Mouse (Mus musculus): Measurements from ENCODE around the gene Akap1. TPM values are rescaled to one million over a fixed set of nuclear protein-coding genes. Genes with fewer than 3 reads are reported as not detected.

Gene Akap1
- polyA plus RNA-seq, 1 experiment: 45.2 TPM

DNA sequence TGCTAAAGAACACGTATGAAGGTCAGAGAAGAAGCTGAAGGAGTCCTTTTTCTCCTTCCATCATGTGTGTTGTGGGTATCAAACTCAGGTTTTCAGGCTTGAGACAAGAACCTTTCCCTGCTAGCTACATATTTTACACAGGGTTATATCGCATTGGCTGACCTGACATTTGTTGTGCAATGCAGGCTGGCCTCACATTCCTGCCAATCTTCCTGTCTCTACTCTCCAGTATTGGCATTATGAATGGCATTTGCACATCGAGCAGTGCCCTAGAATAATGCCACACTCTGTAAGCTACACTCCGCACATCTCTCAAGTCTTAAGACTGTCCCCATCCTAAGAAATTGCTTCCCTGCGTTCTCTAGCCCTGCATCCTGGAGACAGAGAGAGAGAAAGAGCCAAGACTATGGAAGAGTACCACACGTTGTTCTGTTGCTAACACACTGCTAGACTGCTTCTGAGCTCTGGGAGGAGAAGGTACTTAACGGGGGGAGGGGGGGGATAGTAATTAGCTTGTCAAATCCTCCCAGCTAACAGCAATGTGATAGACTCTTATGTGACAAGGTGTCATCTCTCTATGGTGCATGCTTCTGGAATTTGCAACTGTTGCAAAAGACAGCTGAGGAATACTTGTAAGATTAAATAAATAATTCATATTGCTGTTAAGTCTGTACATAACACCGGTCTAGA lies 20.1 kb upstream of the Akap1 start:
- no peak for DNase-seq (ENCODE audit: extremely low spot score in 1 of 2, low spot score in 1 of 2)

DNA sequence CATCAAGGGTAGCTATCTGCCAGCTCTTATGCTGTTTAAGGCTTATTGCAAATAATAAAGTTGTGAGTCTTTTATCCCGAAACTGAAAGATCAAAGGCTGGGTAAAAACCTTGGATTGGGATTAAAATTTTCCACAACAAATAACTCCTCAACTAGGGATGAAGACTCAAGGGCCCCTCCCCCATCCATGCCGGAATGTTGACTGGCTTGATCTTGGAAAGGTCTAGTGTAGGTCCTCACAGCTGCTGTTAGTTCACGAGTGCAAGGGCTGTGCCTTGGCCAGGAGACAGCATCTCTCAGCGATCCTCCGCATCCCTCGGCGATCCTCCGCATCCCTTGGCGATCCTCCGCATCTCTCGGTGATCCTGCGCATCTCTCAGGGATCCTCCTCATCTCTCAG lies 13.6 kb upstream of the Akap1 start:
- DNase-seq (ENCODE audit: extremely low spot score in 1 of 2, low spot score in 1 of 2): no peak

DNA sequence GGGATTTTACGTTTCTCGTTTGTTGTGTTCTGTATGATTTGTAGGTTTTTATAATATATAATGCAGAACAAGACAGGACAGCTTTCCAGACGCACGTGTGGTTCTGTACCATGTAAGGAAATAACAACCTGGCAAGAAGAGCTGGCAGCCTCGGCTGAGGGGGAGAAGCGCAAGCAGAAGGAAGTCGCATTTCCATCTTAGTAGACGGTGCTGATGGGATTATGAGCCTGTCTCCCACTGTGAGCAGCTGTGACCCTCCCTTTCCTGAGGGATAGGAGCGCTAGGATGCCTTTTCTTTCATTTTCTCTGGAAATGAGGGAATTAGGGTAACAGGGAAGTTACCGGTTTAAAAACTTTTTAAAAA lies 9.3 kb upstream of the Akap1 start:
- peak in 1 of 2 experiments; percentile 39 for DNase-seq (ENCODE audit: extremely low spot score in 1 of 2, low spot score in 1 of 2)

DNA sequence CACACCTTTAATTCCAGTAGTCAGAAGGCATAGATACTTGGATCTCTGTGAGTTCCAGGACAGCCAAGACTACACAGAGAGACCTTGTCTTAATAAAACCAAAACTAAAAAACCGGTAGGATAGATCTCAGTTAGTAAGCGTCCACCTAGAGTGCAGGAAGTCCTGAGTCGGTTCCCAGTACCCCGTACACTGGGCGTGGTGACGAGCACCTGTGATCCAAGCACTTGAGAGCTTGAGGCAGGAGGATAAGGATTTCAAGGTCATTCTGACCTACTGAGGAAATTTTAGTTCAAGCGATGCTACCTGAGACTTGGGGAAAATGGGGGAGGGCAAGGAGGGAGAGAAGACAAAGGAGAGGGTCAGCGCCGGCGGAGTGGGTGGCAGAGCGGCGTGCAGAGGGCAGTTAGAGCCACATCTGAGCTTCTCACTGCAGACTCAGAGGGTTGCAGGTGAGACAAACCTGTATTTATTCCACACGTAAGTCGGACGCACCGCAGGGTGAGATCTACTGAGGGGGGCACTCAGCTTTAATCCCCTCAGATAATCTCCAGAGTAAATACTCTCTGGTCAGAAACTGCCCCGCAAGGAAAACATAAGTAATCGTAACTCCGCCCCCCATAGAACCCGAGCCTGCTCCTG lies 8.8 kb upstream of the Akap1 start:
- no peak for DNase-seq (ENCODE audit: extremely low spot score in 1 of 2, low spot score in 1 of 2)

DNA sequence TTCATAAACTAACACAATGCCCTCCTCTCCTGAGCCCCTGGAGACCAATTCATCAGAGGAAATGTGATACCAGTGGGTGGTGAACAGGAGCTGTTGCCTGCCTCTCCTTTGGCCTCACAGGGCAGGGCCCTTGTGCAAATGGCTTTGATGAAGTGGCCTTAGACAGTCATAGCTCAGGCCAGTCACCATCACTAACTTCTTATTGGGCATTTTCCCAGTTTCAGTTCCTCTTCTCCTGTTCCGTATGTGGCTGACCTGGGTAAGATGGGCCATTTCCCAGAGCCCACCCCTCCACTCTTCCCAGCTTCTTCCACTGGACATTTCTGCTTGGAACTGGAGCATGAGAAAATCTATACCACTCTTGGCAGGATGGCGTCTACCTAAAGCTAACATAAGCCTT lies 5.1 kb upstream of the Akap1 start:
- DNase-seq (ENCODE audit: extremely low spot score in 1 of 2, low spot score in 1 of 2): no peak

DNA sequence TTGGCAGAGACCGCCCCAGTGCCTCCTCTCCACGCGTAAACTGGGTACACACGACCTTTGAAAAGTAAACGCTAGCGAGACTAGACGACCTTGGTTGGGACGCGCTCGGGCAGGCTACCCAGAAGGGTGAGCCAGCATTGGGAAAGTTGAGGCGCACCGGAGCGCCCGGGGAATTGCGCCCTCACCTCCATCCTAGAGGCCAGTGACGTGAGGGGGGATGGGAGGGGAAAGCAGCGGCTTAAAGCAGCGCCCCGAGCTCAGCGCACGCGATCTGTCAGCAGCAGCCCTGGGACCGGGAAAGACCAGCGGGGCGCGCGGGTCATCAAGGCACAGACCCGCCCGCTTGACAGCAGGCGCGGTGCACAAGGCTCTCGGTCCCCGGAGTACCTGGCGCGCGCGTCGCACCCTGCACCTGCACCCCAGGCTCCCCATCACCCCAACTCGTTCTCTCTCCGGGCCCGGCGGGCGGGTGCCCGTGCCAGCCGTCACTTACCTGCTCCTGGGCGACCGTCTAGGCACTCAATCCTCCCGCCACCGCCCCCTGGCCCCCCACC lies 405 bp downstream of the Akap1 start:
- peak in 1 of 2 experiments; percentile 32 for DNase-seq (ENCODE audit: extremely low spot score in 1 of 2, low spot score in 1 of 2)

DNA sequence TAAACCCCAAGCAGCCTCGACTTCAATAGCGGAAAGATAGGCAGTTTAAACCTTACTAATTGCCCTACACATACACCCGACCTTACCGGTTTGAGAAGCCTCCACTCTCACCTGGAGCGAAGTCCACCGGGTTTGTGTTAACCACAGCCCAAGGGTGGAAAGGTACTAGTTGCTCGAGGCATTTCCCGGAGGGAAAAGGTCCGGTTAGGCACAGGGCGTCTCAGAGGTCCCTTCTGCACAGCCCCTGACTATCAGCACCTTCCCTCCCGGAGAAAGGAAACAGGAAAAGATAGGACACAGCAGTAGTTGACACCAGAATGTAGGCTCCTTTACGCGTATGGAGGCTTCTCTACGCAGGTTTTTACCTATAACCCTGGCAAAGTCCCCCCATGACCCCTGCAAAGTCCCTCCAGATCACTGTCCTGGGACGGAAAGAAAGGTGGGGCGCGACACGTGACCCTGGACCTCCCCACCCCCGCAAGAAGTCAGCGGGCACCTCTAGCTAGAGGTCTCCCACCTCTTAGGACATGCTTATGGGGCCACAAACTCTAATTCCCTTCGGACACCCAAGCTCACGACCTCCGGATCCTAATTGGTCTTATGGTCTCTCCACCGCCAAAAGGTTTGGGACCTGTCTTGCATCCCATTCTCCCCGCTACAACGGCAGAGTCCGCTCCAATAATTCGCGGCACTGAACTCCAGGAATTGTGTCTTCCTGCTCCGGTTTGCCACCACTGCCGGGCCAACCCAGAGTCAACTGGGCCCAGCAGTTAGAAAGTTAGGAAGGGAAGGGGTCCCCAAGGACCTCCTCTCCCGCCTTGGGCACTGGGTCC lies 1.1 kb downstream of the Akap1 start:
- DNase-seq (ENCODE audit: extremely low spot score in 1 of 2, low spot score in 1 of 2): no peak

GRCm38 (mm10) chr11:88862355-88862754 lies 2.0 kb downstream of the Akap1 start:
- DNase-seq (ENCODE audit: extremely low spot score in 1 of 2, low spot score in 1 of 2): no peak

DNA sequence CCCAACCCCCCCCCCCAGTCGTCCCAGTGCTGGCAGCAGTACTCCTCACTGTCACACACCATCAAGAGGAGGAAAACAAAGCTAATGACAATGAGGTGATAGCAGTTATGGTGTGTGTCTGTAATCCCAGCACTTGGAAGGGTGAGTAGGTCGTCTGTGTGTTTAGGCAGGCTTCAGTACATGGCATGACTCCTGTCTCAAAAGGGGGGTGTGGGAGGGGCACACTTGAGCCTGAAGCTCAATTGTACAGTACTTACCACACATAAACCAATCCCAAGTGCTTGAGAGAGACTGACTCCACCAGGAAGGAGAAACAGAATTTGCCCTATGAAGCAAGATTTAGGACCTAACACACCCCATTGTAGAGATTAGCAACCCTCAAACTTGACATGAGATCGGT lies 3.3 kb downstream of the Akap1 start:
- DNase-seq (ENCODE audit: extremely low spot score in 1 of 2, low spot score in 1 of 2): no peak

- no peak for DNase-seq (ENCODE audit: extremely low spot score in 1 of 2, low spot score in 1 of 2)
Observed at GRCm38 (mm10) chr11:88860641-88861040, 3.7 kb downstream of the Akap1 start.

- no peak for DNase-seq (ENCODE audit: extremely low spot score in 1 of 2, low spot score in 1 of 2)
Observed at GRCm38 (mm10) chr11:88857311-88858005, 6.9 kb downstream of the Akap1 start.

DNA sequence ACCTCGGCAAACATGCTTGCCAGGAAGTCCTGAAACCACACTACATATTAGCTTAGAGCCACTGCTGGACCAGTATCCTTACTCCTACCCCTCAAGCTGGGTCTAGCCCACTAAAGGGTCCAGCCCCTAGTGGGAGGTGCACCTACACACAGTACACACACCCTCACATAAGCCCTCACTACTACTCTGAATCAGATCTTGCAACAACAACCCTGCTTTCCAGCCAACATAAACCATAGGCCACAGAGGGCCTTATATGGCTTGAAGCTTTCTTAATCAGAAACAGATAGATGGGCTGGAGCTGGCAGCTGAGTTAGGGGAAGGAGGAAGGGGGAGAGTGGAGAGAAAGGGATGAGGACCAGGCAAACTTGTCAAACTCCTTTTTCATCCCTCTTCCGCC lies 8.0 kb downstream of the Akap1 start:
- no peak for DNase-seq (ENCODE audit: extremely low spot score in 1 of 2, low spot score in 1 of 2)

DNA sequence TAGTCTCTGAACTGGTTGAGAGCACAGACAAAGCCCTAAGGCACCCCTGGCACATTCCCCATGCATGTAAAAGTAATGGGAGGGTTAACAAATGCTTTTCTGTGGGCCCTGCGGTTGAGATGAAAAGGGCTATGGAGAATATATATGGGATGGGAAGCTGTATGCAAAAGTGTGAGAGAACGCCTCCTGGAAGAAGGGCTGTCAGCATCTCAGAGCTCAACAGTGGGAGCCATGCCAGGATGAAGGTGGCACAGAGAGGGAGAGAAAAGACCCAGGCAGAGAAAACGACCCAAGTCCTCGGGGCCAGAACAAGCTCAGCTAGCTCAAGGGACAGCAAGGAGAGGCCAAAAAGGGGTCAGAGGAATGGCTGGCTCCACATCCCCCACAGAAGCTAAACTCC lies 8.6 kb downstream of the Akap1 start:
- peak in 1 of 2 experiments; percentile 55 for DNase-seq (ENCODE audit: extremely low spot score in 1 of 2, low spot score in 1 of 2)

- no peak for DNase-seq (ENCODE audit: extremely low spot score in 1 of 2, low spot score in 1 of 2)
Observed at GRCm38 (mm10) chr11:88853588-88853987, 10.8 kb downstream of the Akap1 start.

DNA sequence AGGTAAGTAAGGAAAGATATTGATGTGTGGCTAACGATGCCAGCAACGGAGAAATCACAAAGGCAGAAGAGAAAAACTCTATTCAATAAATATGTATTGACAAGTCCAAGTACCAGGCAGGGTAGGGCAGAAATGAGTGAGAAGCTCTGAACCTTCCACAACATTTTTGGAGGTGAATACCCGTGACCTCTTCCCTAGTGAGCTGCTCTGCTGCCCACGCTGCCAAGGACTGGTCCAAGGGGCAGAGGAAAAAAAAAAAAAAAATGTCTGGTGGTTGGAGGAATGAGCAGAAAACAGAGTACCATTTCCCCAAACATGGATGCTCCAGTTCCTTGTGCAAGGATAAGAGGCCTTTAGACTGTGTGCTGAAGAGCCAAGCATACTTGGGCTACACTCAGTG lies 11.6 kb downstream of the Akap1 start:
- DNase-seq (ENCODE audit: extremely low spot score in 1 of 2, low spot score in 1 of 2): no peak

DNA sequence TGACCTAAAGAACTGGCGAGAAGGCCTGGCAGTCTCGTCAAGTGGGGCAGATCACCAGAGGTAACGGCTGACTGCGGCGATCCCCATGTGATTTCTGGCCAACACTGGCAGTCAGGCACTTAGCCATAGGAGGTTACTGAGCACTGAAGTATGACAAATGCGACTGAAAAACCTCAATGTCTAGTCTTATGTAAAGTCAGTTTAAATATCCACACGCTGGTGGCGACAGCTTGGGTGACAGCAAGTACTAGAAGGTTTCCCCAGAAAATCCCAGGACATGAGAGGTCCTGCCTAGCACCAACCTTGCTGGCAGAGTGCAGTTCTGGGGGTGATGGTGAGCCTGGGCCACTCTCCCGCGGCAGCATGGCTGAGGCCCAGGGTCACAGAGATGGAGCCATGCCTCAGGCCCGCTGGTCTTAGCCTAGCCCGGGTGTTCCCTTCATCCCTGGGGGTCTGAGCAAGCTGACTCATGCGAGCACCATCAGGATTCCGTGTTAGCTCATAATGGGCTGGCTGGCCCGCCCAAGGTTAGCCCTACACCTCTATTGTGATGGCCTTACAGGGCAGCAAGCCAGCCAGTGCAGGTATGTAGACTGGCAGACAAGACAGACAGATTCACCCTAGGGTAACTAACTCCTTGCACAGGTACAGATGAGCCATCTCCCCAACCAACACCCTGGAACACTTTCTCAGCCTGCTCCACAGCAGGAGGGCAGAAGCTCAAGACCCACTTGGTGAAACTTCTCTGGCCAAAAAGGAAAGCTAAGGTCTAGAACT lies 13.1 kb downstream of the Akap1 start:
- no peak for DNase-seq (ENCODE audit: extremely low spot score in 1 of 2, low spot score in 1 of 2)

DNA sequence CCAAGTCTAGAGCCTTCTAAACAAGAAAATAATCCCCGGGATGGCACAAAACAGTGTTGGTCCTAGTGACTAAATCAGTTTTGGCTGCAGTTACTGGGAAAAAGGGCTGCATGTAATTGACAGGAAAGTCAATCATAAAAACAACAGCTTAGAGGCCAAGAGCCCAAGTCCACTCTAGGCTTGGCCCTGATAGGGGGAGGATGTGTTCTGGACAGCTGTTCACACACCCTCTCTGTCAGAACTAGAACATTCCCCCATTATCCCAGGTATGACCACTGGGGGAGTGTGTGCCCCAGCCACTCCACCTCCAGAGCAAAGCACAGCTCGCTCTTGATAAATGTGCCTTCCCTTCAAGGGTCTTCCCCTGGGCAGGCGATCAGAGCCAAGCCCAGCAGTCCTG lies 14.7 kb downstream of the Akap1 start:
- DNase-seq (ENCODE audit: extremely low spot score in 1 of 2, low spot score in 1 of 2): no peak

DNA sequence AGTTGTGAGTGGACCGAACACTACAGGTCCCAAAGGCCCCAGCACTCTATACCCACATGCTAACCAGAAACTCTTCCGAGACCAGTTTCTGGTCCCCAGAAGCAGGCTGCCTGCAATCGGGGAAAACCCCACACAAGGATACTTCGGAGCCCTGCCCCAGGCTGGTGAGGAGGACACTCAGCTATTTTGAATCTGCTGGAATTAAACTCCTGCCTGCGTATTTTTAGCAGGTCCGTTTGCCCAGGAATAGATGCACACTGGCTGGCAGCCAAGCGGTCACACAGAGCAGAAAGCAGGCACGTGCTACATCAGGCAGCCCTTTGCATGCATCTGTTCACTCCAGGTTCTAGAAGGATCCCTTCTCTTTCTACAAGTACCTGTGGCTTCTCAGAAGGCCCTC lies 15.1 kb downstream of the Akap1 start:
- peak in 1 of 2 experiments; percentile 58 for DNase-seq (ENCODE audit: extremely low spot score in 1 of 2, low spot score in 1 of 2)

DNA sequence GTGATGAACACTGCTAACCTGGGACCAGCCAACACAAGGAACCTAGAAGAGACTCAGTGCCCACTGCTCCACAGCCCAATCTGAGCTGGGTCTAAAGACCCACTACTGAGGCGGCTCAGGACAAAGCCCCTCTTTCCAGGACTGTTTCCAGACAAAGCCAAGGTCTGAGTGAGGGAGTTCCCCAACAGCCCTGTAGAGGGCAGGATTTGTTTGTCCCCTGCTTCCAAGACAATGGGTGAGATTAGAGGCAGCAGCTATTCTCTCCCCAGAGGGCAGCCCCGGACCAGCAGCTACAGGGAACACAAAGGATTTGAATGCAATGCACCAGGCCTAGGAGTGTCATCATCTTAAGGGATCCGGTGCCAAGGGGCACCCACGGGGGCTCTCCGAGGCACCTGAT lies 15.8 kb downstream of the Akap1 start:
- DNase-seq (ENCODE audit: extremely low spot score in 1 of 2, low spot score in 1 of 2): peak in 1 of 2 experiments; percentile 63
